Mouse (Mus musculus): ENCODE data around the gene Zbtb4. TPM values are rescaled to one million over a fixed set of nuclear protein-coding genes. Genes with fewer than 3 reads are reported as not detected.
A peak's percentile ranks its signal among the peaks of the same experiment; 100 is the strongest.
"Not testable (repeated sequence)": the region's sequence is repeated elsewhere in the genome, so short reads cannot be mapped to it uniquely, and the experiment has no call there.

Zbtb4 gene
- total RNA-seq (2021), result 10 to 100 TPM; 71.1 to 86.9 TPM
- long read RNA-seq, experiment 1, full-length matches to known transcripts, result 1 of 13 reads
- long read RNA-seq, experiment 1, partial matches to known transcripts, result 0 of 13 reads
- long read RNA-seq, experiment 1, other reads (novel, unspliced or antisense), result 12 of 13 reads
- long read RNA-seq, experiment 2, full-length matches to known transcripts, result 4 of 29 reads
- long read RNA-seq, experiment 2, partial matches to known transcripts, result 0 of 29 reads
- long read RNA-seq, experiment 2, other reads (novel, unspliced or antisense), result 25 of 29 reads

GRCm38 (mm10) chr11:69765221-69766125 lies at the start of gene Zbtb4:
Gene Zbtb4, plus strand, starts transcription at chr11:69765912.
- intact Hi-C loops (cut with DNase I), result loop anchor here (2.0 kb wide), 1 partner anchor 37 kb away; no protein-coding TSS in a partner anchor
- no peak for DNase-seq (ENCODE audit: low spot score in 2 of 2)

GRCm38 (mm10) chr11:69715929-69716328 lies 49.8 kb upstream of the Zbtb4 start:
- intact Hi-C loops (cut with DNase I), result no loop called here
- DNase-seq (ENCODE audit: low spot score in 2 of 2), result peak in 1 of 2 experiments; percentile 29

GRCm38 (mm10) chr11:69716953-69717352 lies 48.8 kb upstream of the Zbtb4 start:
- intact Hi-C loops (cut with DNase I), result no loop called here
- DNase-seq (ENCODE audit: low spot score in 2 of 2), result no peak

- no peak for DNase-seq (ENCODE audit: low spot score in 2 of 2)
These were observed 47.1 kb upstream of the Zbtb4 start for GRCm38 (mm10) chr11:69718661-69719060.

GRCm38 (mm10) chr11:69719423-69719822 lies 46.3 kb upstream of the Zbtb4 start:
- intact Hi-C loops (cut with DNase I), result no loop called here
- DNase-seq (ENCODE audit: low spot score in 2 of 2), result no peak

More at GRCm38 (mm10) chr11:69718661-69719060, 47.1 kb upstream of the Zbtb4 start:
- intact Hi-C loops (cut with DNase I), result no loop called here

GRCm38 (mm10) chr11:69720852-69721251 lies 44.9 kb upstream of the Zbtb4 start:
- intact Hi-C loops (cut with DNase I), result no loop called here
- no peak for DNase-seq (ENCODE audit: low spot score in 2 of 2)

- intact Hi-C loops (cut with DNase I), result no loop called here
- DNase-seq (ENCODE audit: low spot score in 2 of 2), result no peak
These were observed 42.6 kb upstream of the Zbtb4 start for GRCm38 (mm10) chr11:69723074-69723473.

- DNase-seq (ENCODE audit: low spot score in 2 of 2), result no peak
- intact Hi-C loops (cut with DNase I), result no loop called here
These were observed 39.8 kb upstream of the Zbtb4 start for GRCm38 (mm10) chr11:69725951-69726350.

- peak in 1 of 2 experiments; percentile 37 for DNase-seq (ENCODE audit: low spot score in 2 of 2)
- intact Hi-C loops (cut with DNase I), result loop anchor here (2.0 kb wide), 1 partner anchor 14 kb away; no protein-coding TSS in a partner anchor
These were observed 36.6 kb upstream of the Zbtb4 start for GRCm38 (mm10) chr11:69729063-69729462.

GRCm38 (mm10) chr11:69731408-69731807 lies 34.3 kb upstream of the Zbtb4 start:
- DNase-seq (ENCODE audit: low spot score in 2 of 2); intact Hi-C loops (cut with DNase I): not testable (repeated sequence)

GRCm38 (mm10) chr11:69751635-69752034 lies 14.1 kb upstream of the Zbtb4 start:
- DNase-seq (ENCODE audit: low spot score in 2 of 2), result no peak
- intact Hi-C loops (cut with DNase I), result no loop called here

GRCm38 (mm10) chr11:69752686-69753085 lies 13.0 kb upstream of the Zbtb4 start:
- DNase-seq (ENCODE audit: low spot score in 2 of 2), result no peak
- intact Hi-C loops (cut with DNase I), result no loop called here

- no peak for DNase-seq (ENCODE audit: low spot score in 2 of 2)
- intact Hi-C loops (cut with DNase I), result no loop called here
These were observed 11.5 kb upstream of the Zbtb4 start for GRCm38 (mm10) chr11:69754233-69754632.

GRCm38 (mm10) chr11:69754701-69755100 lies 11.0 kb upstream of the Zbtb4 start:
- intact Hi-C loops (cut with DNase I), result loop anchor here (5.0 kb wide), 2 partner anchors 83 to 97 kb away; partner anchors contain the start of genes Nlgn2, Sox15 and Tmem256
- no peak for DNase-seq (ENCODE audit: low spot score in 2 of 2)

GRCm38 (mm10) chr11:69757303-69758089 lies 8.2 kb upstream of the Zbtb4 start:
- intact Hi-C loops (cut with DNase I), result loop anchor here (2.0 to 5.0 kb wide), 3 partner anchors 75 to 100 kb away; partner anchors contain the start of genes Nlgn2, Senp3, Sox15 and Tmem256

GRCm38 (mm10) chr11:69758090-69758456 lies 7.6 kb upstream of the Zbtb4 start:
- intact Hi-C loops (cut with DNase I), result loop anchor here (2.0 to 5.0 kb wide), 3 partner anchors 75 to 101 kb away; partner anchors contain the start of genes Nlgn2, Senp3, Sox15 and Tmem256
- peak; percentile 96 to 97 for DNase-seq (ENCODE audit: low spot score in 2 of 2)

More at GRCm38 (mm10) chr11:69757303-69758089, 8.2 kb upstream of the Zbtb4 start:
- DNase-seq (ENCODE audit: low spot score in 2 of 2), result no peak

GRCm38 (mm10) chr11:69758478-69758970 lies 7.2 kb upstream of the Zbtb4 start, which contains the start of gene Polr2a:
Gene Polr2a, minus strand, starts transcription at chr11:69758637.
- peak; percentile 97 to 99 for DNase-seq (ENCODE audit: low spot score in 2 of 2)
- intact Hi-C loops (cut with DNase I), result loop anchor here (2.0 to 5.0 kb wide), 3 partner anchors 76 to 101 kb away; partner anchors contain the start of genes Nlgn2, Senp3, Sox15 and Tmem256

GRCm38 (mm10) chr11:69758971-69759721 lies 6.6 kb upstream of the Zbtb4 start:
- peak; percentile 85 to 90 for DNase-seq (ENCODE audit: low spot score in 2 of 2)
- intact Hi-C loops (cut with DNase I), result loop anchor here (2.0 to 5.0 kb wide), 3 partner anchors 76 to 102 kb away; partner anchors contain the start of genes Nlgn2, Senp3, Sox15 and Tmem256
